Mouse (Mus musculus): ENCODE measurements around the gene Thra. TPM values are rescaled to one million over a fixed set of nuclear protein-coding genes. Genes with fewer than 3 reads are reported as not detected.
A peak's percentile ranks its signal among the peaks of the same experiment; 100 is the strongest.

Gene Thra
- polyA plus RNA-seq, 1 experiment from 2014 or later, result 32.0 TPM

GRCm38 (mm10) chr11:98785214-98785613 lies 44.8 kb downstream of the Thra start:
- Histone ChIP-seq H3K36me3 (ENCODE audit: control insufficient read depth, insufficient read depth, low read length) (no peaks in the 10 kb centered on the region), H3K4me3 (ENCODE audit: low read depth, low read length) (no peak overlapping the region), H3K9me3 (ENCODE audit: control insufficient read depth, low read length) (no peaks in the 10 kb centered on the region), H3K4me2 (ENCODE audit: low read depth) (no peak overlapping the region), H3K27me3 (ENCODE audit: control insufficient read depth, insufficient read depth, low read length) (no peaks in the 10 kb centered on the region), H3K4me1 (ENCODE audit: control insufficient read depth, insufficient read depth, low read length) (peaks cover 26% of the 10 kb centered on the region), H3K9ac (ENCODE audit: low read length) (no peak overlapping the region), H3K27ac (ENCODE audit: low read depth, low read length) (no peak overlapping the region)
- ATAC-seq (ENCODE audit: insufficient read depth, low FRiP score, low TSS enrichment) (no peak), DNase-seq (ENCODE audit: low spot score) (no peak)
- 72% methylated on average over 10 of the region's 10 CpGs for WGBS

DNA sequence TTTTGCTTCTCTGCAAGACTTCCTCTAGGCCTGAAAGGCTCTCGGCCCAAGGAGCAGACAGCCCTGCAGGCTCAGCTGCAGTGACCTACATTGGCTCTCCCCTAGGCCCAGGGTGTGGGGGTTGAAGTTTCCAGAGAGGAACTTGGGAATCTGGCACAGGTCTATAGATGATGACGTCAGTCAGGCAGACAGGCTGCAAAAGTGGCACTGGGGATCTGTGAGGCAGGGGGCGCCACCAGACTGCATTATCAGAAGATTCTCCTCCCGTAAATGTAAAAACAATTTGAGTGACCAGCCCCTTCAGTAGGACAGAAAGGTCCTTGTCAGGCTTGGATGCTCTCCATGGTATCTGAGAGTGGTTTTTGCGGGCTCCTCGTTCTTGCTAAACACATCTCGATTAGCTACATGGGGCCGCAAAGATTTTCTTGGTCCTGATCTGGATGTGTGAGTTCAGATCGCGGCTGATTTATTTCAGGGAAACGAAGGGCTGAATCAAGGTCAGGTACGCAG lies 45.4 kb downstream of the Thra start:
- no peak overlapping the region; the same call in 1 of the 2 replicates for H3K27ac ChIP-seq (ENCODE audit: low read depth, low read length)
- no peaks in the 10 kb centered on the region for H3K27me3 ChIP-seq (ENCODE audit: control insufficient read depth, insufficient read depth, low read length)
- H3K9me3 ChIP-seq (ENCODE audit: control insufficient read depth, low read length), result no peaks in the 10 kb centered on the region
- H3K4me3 ChIP-seq (ENCODE audit: low read depth, low read length), result no peak overlapping the region
- H3K4me2 ChIP-seq (ENCODE audit: low read depth), result peak overlapping the region; percentile 3; the same call in 1 of the 2 replicates
- H3K9ac ChIP-seq (ENCODE audit: low read length), result no peak overlapping the region
- DNase-seq (ENCODE audit: low spot score), result peak; percentile 68
- peaks cover 26% of the 10 kb centered on the region for H3K4me1 ChIP-seq (ENCODE audit: control insufficient read depth, insufficient read depth, low read length)
- H3K36me3 ChIP-seq (ENCODE audit: control insufficient read depth, insufficient read depth, low read length), result no peaks in the 10 kb centered on the region
- 10% methylated on average over 12 of the region's 12 CpGs for WGBS
- no peak for ATAC-seq (ENCODE audit: insufficient read depth, low FRiP score, low TSS enrichment)

GRCm38 (mm10) chr11:98786359-98787214 lies 46.1 kb downstream of the Thra start:
- no peaks in the 10 kb centered on the region for H3K27me3 ChIP-seq (ENCODE audit: control insufficient read depth, insufficient read depth, low read length)
- no peak overlapping the region for H3K9ac ChIP-seq (ENCODE audit: low read length)
- peak; percentile 94 for DNase-seq (ENCODE audit: low spot score)
- WGBS, result 3% methylated on average over 14 of the region's 15 CpGs
- H3K4me2 ChIP-seq (ENCODE audit: low read depth), result no peak overlapping the region
- peak; percentile 58 for ATAC-seq (ENCODE audit: insufficient read depth, low FRiP score, low TSS enrichment)
- H3K4me3 ChIP-seq (ENCODE audit: low read depth, low read length), result no peak overlapping the region
- H3K27ac ChIP-seq (ENCODE audit: low read depth, low read length), result no peak overlapping the region
- no peaks in the 10 kb centered on the region for H3K36me3 ChIP-seq (ENCODE audit: control insufficient read depth, insufficient read depth, low read length)
- peaks cover 26% of the 10 kb centered on the region for H3K4me1 ChIP-seq (ENCODE audit: control insufficient read depth, insufficient read depth, low read length)
- H3K9me3 ChIP-seq (ENCODE audit: control insufficient read depth, low read length), result no peaks in the 10 kb centered on the region

DNA sequence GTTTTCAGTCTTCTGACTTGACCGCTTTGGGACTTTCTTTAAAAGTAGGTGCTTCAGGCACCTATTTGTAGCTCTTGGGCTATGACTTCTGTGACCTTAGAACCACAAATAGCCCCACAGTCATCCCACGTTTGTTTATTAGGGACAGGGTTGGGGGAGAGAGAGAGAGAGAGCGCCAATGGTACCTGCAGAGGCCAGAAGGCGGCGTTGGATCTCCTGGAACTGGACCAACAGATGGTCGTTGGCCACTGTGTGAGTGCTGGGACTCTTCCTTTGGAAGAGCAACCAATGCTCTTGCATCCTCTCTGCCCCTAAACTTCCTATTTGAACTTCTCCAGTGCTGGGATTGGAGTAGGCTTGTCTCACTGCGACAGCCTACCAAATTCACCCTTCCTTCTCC lies 46.8 kb downstream of the Thra start:
- no peaks in the 10 kb centered on the region for H3K9me3 ChIP-seq (ENCODE audit: control insufficient read depth, low read length)
- no peak overlapping the region for H3K4me3 ChIP-seq (ENCODE audit: low read depth, low read length)
- H3K27ac ChIP-seq (ENCODE audit: low read depth, low read length), result no peak overlapping the region
- no peaks in the 10 kb centered on the region for H3K36me3 ChIP-seq (ENCODE audit: control insufficient read depth, insufficient read depth, low read length)
- no peak overlapping the region for H3K4me2 ChIP-seq (ENCODE audit: low read depth)
- H3K9ac ChIP-seq (ENCODE audit: low read length), result no peak overlapping the region
- H3K4me1 ChIP-seq (ENCODE audit: control insufficient read depth, insufficient read depth, low read length), result peaks cover 21% of the 10 kb centered on the region
- no peaks in the 10 kb centered on the region for H3K27me3 ChIP-seq (ENCODE audit: control insufficient read depth, insufficient read depth, low read length)
- DNase-seq (ENCODE audit: low spot score) (no peak), ATAC-seq (ENCODE audit: insufficient read depth, low FRiP score, low TSS enrichment) (no peak)
- 35% methylated on average over 7 of the region's 7 CpGs for WGBS

GRCm38 (mm10) chr11:98787691-98788090 lies 47.3 kb downstream of the Thra start:
- DNase-seq (ENCODE audit: low spot score) (no peak), ATAC-seq (ENCODE audit: insufficient read depth, low FRiP score, low TSS enrichment) (no peak)
- Histone ChIP-seq H3K27ac (ENCODE audit: low read depth, low read length) (no peak overlapping the region), H3K4me1 (ENCODE audit: control insufficient read depth, insufficient read depth, low read length) (peaks cover 17% of the 10 kb centered on the region), H3K4me2 (ENCODE audit: low read depth) (no peak overlapping the region), H3K9me3 (ENCODE audit: control insufficient read depth, low read length) (no peaks in the 10 kb centered on the region), H3K27me3 (ENCODE audit: control insufficient read depth, insufficient read depth, low read length) (no peaks in the 10 kb centered on the region), H3K36me3 (ENCODE audit: control insufficient read depth, insufficient read depth, low read length) (no peaks in the 10 kb centered on the region), H3K9ac (ENCODE audit: low read length) (no peak overlapping the region), H3K4me3 (ENCODE audit: low read depth, low read length) (no peak overlapping the region)
- WGBS, result 100% methylated on average over 1 of the region's 1 CpGs

DNA sequence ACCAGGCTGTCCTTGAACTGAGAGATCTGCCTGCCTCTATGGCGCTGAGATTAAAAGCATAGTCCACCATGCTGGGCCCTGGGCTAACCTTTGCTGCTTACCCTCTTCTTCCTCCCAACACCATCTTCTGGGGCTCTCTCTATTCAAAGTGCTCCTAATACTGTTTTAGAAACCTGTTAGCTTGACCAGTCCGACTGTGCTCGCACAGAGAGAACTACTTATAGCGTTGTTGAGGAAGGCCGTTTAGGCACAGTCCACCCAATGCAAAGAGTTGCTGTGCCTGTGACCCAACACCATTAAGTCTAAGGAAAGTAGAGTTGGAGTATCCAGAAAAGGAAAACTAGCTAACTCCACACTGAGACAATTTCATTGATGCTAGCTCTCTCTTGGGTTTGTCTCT lies 47.7 kb downstream of the Thra start:
- no peaks in the 10 kb centered on the region for H3K27me3 ChIP-seq (ENCODE audit: control insufficient read depth, insufficient read depth, low read length)
- no peaks in the 10 kb centered on the region for H3K36me3 ChIP-seq (ENCODE audit: control insufficient read depth, insufficient read depth, low read length)
- peaks cover 13% of the 10 kb centered on the region for H3K4me1 ChIP-seq (ENCODE audit: control insufficient read depth, insufficient read depth, low read length)
- 96% methylated on average over 5 of the region's 5 CpGs for WGBS
- DNase-seq (ENCODE audit: low spot score) (no peak), ATAC-seq (ENCODE audit: insufficient read depth, low FRiP score, low TSS enrichment) (no peak)
- no peak overlapping the region for H3K4me2 ChIP-seq (ENCODE audit: low read depth)
- no peak overlapping the region for H3K27ac ChIP-seq (ENCODE audit: low read depth, low read length)
- no peaks in the 10 kb centered on the region for H3K9me3 ChIP-seq (ENCODE audit: control insufficient read depth, low read length)
- no peak overlapping the region for H3K4me3 ChIP-seq (ENCODE audit: low read depth, low read length)
- no peak overlapping the region for H3K9ac ChIP-seq (ENCODE audit: low read length)

DNA sequence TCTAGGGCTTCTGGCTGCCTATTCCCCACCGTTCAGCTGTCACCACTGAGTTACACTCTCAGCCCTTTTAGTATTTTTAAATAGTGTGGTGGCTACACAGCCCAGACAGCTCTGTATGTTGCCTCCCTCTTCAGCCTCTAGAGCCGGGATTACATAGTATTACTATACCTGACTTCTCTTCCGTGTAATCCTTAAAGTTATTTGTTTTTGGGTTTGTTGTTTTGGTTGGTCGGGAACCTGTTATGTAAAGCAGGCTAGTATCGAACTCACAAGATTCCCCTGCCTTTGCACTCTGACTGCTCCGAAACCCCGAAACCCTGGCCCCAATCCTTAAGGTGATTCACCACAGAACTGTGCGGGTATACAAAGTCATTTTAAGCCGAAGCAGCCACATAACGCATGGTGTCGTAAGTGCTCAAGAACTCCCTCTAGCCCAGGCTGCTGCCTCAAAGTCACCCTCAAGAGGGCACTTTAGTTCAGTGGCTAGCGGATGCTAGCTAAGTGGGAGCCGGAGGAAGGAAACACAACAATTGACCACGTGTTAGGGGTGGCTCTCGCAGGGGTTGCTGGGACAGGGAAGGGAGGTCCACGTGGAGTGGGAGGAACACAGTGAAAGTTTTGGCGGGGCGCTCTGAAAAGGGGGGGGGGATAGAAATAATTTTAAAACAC lies 48.2 kb downstream of the Thra start:
- ATAC-seq (ENCODE audit: insufficient read depth, low FRiP score, low TSS enrichment) (peak; percentile 78; the same call in 1 of the 2 replicates), DNase-seq (ENCODE audit: low spot score) (peak; percentile 88)
- Histone ChIP-seq H3K4me2 (ENCODE audit: low read depth) (peak overlapping the region; percentile 78), H3K4me3 (ENCODE audit: low read depth, low read length) (peak overlapping the region; percentile 31), H3K27me3 (ENCODE audit: control insufficient read depth, insufficient read depth, low read length) (no peaks in the 10 kb centered on the region), H3K27ac (ENCODE audit: low read depth, low read length) (no peak overlapping the region), H3K9ac (ENCODE audit: low read length) (peak overlapping the region; percentile 2; the same call in 1 of the 2 replicates), H3K4me1 (ENCODE audit: control insufficient read depth, insufficient read depth, low read length) (peaks cover 11% of the 10 kb centered on the region), H3K9me3 (ENCODE audit: control insufficient read depth, low read length) (no peaks in the 10 kb centered on the region), H3K36me3 (ENCODE audit: control insufficient read depth, insufficient read depth, low read length) (no peaks in the 10 kb centered on the region)
- WGBS, result 17% methylated on average over 18 of the region's 18 CpGs

- H3K4me3 ChIP-seq (ENCODE audit: low read depth, low read length), result peak overlapping the region; percentile 31
- no peaks in the 10 kb centered on the region for H3K27me3 ChIP-seq (ENCODE audit: control insufficient read depth, insufficient read depth, low read length)
- WGBS, result under 1% methylated on average over 25 of the region's 25 CpGs
- DNase-seq (ENCODE audit: low spot score), result no peak
- no peak overlapping the region for H3K27ac ChIP-seq (ENCODE audit: low read depth, low read length)
- H3K4me2 ChIP-seq (ENCODE audit: low read depth), result peak overlapping the region; percentile 78
- peak overlapping the region; percentile 30; the same call in 1 of the 2 replicates for H3K9ac ChIP-seq (ENCODE audit: low read length)
- no peak for ATAC-seq (ENCODE audit: insufficient read depth, low FRiP score, low TSS enrichment)
- H3K36me3 ChIP-seq (ENCODE audit: control insufficient read depth, insufficient read depth, low read length), result no peaks in the 10 kb centered on the region
- H3K4me1 ChIP-seq (ENCODE audit: control insufficient read depth, insufficient read depth, low read length), result peaks cover 13% of the 10 kb centered on the region
- no peaks in the 10 kb centered on the region for H3K9me3 ChIP-seq (ENCODE audit: control insufficient read depth, low read length)
These were observed 48.9 kb downstream of the Thra start for GRCm38 (mm10) chr11:98789219-98789807.
